Mouse (Mus musculus): Measurements from ENCODE around the gene Abcc1.

DNA sequence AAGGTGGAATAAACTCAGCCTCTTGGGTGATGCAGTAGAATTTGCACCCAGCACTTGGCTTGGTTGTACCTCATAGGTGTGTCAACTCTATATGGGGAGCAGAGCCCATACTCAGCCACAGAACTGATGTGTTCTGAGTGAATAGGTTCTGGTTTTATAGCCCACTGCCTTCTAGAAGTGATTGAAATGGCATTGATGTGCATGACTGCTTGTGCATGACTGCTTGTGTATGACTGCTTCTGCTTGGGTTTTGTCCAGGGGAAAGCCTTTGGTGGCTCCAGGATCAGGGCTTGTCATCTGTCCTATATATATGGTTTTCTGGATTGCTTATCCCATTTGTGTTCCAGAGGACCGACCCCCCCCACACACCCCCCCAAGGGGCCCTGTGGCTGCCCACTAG is 74.2 kb downstream of the Abcc1 start:
- no peak for TF ChIP-seq CTCF (IDR thresholded peaks at IDR 0.05; ENCODE audit: borderline replicate concordance, insufficient read depth, low read length)
- TF ChIP-seq POLR2A (IDR thresholded peaks at IDR 0.05; ENCODE audit: low read depth, low read length), result no peak
